Mouse (Mus musculus) testis, adult 2 months (tissue): Measurements from ENCODE around the gene Map3k19.

Experiments
- CTCF ChIP-seq: fragments of 200-500 bp; IDR thresholded peaks from 2 replicates; pipeline ENCODE4 v1.5.1; 2012; ENCODE audit warnings: low read depth, mild to moderate bottlenecking, inconsistent platforms, low read length, moderate library complexity; ENCODE audit not compliant: control insufficient read depth, insufficient read depth, insufficient replicate concordance
- POLR2A ChIP-seq: fragments of 200-500 bp; IDR thresholded peaks from 2 replicates; pipeline ENCODE4 v1.6.1; 2012; ENCODE audit warnings: low read depth, mild to moderate bottlenecking, inconsistent platforms, low read length, moderate library complexity; ENCODE audit not compliant: control insufficient read depth

GRCm38 (mm10) chr1:127802916-127803315 lies 51.9 kb downstream of the Map3k19 start:
- no peak for TF ChIP-seq POLR2A
- no peak for TF ChIP-seq CTCF
